Mouse (Mus musculus): Measurements from ENCODE around the gene Tex29. TPM values are rescaled to one million over a fixed set of nuclear protein-coding genes. Genes with fewer than 3 reads are reported as not detected.

The Tex29 gene
- polyA plus RNA-seq, 2 experiments: not detected

DNA sequence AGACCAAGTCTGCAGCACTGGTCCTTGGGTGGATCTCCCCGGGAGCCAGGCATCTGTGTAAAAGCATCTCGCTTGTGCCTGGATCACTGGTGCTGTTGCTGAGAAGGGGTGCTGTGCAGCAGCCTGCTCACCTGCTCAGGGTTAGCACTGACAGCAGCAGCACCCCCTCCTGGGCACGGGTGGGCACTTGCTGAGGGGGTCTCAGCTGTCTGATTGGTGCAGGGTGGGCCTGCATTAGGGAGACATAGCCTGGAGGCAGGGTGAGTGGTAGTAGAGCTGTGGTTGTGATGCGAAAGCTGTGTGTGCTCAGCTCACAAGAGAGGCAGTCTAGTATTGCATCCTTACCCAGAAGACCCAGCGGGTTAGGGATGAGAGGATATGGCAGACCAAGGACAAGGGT, 20.1 kb upstream of the Tex29 start:
- TF ChIP-seq CTCF (IDR thresholded peaks at IDR 0.05; ENCODE audit: low read depth): no peak
- TF ChIP-seq EP300 (IDR thresholded peaks at IDR 0.05; ENCODE audit: low read depth): no peak
- Histone ChIP-seq H3K4me3 (ENCODE audit: insufficient read depth in 1 of 2, low read depth in 2 of 2, low read length in 2 of 2) (no peak overlapping the region), H3K4me2 (ENCODE audit: low read depth) (no peak overlapping the region), H3K9ac (replicated peaks) (no peak overlapping the region), H3K27me3 (ENCODE audit: control insufficient read depth, insufficient read depth, low read length) (no peaks in the 10 kb centered on the region), H3K4me1 (replicated peaks; ENCODE audit: control insufficient read depth in 2 of 2, insufficient read depth in 2 of 2, low read length in 1 of 2) (no peaks in the 10 kb centered on the region), H3K27ac (no peak overlapping the region), H3K9me3 (ENCODE audit: control insufficient read depth, low read length) (no peaks in the 10 kb centered on the region), H3K36me3 (replicated peaks; ENCODE audit: control insufficient read depth, insufficient read depth, low read depth) (peaks cover 4% of the 10 kb centered on the region; the same call in 1 of the 2 replicates)
- 72% methylated on average over 5 of the region's 5 CpGs for WGBS (ENCODE audit: insufficient replicate concordance)
- no peak for ATAC-seq (ENCODE audit: insufficient read depth)
- no peak for DNase-seq (ENCODE audit: low read depth in 3 of 3, low spot score in 3 of 3)

DNA sequence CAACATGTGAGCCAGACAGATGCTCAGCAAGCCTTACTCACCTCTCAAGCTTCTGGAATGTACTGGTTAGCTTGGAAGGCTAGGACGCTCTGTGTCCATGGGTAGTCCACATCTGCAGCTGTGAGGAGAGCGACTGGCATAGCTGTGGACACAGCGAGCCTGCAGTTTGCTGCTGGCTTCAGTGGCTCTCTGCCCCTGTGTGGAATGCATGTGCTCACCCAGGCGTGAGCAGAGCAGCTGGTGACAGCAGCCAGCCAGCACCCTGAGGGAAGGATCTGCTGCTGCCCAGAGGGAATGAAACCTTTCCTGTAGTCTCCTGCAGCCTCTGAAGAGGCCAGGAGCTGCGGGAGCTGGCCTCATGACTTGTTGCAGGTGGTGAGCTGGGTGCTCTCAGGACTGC, 19.7 kb upstream of the Tex29 start:
- DNase-seq (ENCODE audit: low read depth in 3 of 3, low spot score in 3 of 3) (no peak), ATAC-seq (ENCODE audit: insufficient read depth) (no peak)
- H3K4me2 ChIP-seq (ENCODE audit: low read depth): no peak overlapping the region
- no peak overlapping the region for H3K27ac ChIP-seq
- no peak overlapping the region for H3K4me3 ChIP-seq (ENCODE audit: insufficient read depth in 1 of 2, low read depth in 2 of 2, low read length in 2 of 2)
- H3K36me3 ChIP-seq (replicated peaks; ENCODE audit: control insufficient read depth, insufficient read depth, low read depth): peaks cover 4% of the 10 kb centered on the region; the same call in 1 of the 2 replicates
- 77% methylated on average over 5 of the region's 5 CpGs for WGBS (ENCODE audit: insufficient replicate concordance)
- no peaks in the 10 kb centered on the region for H3K4me1 ChIP-seq (replicated peaks; ENCODE audit: control insufficient read depth in 2 of 2, insufficient read depth in 2 of 2, low read length in 1 of 2)
- no peaks in the 10 kb centered on the region for H3K27me3 ChIP-seq (ENCODE audit: control insufficient read depth, insufficient read depth, low read length)
- H3K9me3 ChIP-seq (ENCODE audit: control insufficient read depth, low read length): no peaks in the 10 kb centered on the region
- no peak overlapping the region for H3K9ac ChIP-seq (replicated peaks)
- TF ChIP-seq EP300 (IDR thresholded peaks at IDR 0.05; ENCODE audit: low read depth) (no peak), CTCF (IDR thresholded peaks at IDR 0.05; ENCODE audit: low read depth) (no peak)

DNA sequence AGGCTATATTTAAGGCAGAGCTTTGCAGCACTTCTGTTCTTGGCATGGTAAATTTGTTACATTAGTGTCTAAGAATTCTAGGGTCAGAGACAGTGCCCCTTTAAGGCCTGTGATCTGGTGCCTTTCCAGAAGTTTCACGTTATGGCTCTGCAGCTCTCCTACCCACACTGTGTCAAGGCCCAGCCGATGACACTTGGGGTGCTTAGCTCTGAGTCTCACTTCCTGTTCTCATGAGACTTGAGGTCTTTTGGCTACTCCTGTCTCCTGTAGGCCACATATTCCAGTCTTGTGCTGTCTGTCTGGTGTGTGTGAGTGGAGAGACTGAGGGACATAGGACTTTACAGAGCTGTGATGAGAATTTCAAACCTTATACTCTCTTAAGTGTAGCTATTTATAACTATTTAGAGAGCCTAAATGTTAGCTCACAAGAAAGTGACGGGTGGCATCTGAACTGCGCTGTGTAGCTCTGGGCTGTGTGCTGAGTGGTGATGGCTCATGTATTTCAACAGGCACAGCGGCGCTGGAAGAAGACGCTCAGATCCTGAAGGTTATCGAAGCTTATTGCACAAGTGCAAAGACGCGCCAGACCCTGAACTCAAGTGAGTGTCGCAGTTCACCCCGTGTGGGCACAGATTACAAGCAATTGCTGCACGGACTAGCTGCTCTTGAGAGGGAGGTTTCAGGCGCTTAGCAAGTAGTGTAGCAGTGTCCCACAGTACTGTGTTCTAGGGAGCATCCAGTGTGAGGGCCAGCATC, 18.6 kb upstream of the Tex29 start:
- Histone ChIP-seq H3K4me3 (ENCODE audit: insufficient read depth in 1 of 2, low read depth in 2 of 2, low read length in 2 of 2) (no peak overlapping the region), H3K9me3 (ENCODE audit: control insufficient read depth, low read length) (no peaks in the 10 kb centered on the region), H3K9ac (replicated peaks) (no peak overlapping the region), H3K4me1 (replicated peaks; ENCODE audit: control insufficient read depth in 2 of 2, insufficient read depth in 2 of 2, low read length in 1 of 2) (no peaks in the 10 kb centered on the region), H3K27ac (no peak overlapping the region), H3K27me3 (ENCODE audit: control insufficient read depth, insufficient read depth, low read length) (no peaks in the 10 kb centered on the region), H3K36me3 (replicated peaks; ENCODE audit: control insufficient read depth, insufficient read depth, low read depth) (peaks cover 4% of the 10 kb centered on the region; the same call in 1 of the 2 replicates), H3K4me2 (ENCODE audit: low read depth) (no peak overlapping the region)
- no peak for ATAC-seq (ENCODE audit: insufficient read depth)
- DNase-seq (ENCODE audit: low read depth in 3 of 3, low spot score in 3 of 3): no peak
- 80% methylated on average over 14 of the region's 14 CpGs for WGBS (ENCODE audit: insufficient replicate concordance)
- no peak for TF ChIP-seq EP300 (IDR thresholded peaks at IDR 0.05; ENCODE audit: low read depth)
- TF ChIP-seq CTCF (IDR thresholded peaks at IDR 0.05; ENCODE audit: low read depth): no peak

DNA sequence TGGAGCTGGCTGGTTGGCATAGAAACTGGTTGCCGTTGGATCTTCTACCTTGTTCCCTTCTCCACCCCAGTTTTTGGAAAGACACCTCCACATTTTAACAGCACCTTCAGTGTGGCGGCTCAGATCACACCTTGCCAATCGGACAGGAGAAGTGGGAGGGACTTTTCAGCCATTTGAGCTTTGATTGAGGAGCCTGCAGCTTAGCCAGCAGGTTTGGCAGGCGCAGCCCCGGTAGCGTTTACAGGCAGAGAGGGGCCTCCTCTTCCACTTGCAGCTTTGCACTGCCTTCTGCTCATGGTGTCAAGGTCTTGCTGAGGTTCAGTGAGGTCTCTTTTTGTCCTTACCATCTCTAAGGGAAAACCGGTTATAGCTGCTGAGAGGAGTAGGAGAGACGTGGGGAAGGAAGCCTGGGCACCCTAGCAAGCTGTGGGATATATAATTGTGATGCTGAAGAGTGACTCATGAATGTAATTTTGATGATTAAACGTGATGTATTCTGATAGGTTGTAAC, 17.7 kb upstream of the Tex29 start:
- Histone ChIP-seq H3K27me3 (ENCODE audit: control insufficient read depth, insufficient read depth, low read length) (no peaks in the 10 kb centered on the region), H3K27ac (no peak overlapping the region), H3K4me2 (ENCODE audit: low read depth) (no peak overlapping the region), H3K36me3 (replicated peaks; ENCODE audit: control insufficient read depth, insufficient read depth, low read depth) (peaks cover 4% of the 10 kb centered on the region; the same call in 1 of the 2 replicates), H3K9ac (replicated peaks) (no peak overlapping the region), H3K9me3 (ENCODE audit: control insufficient read depth, low read length) (no peaks in the 10 kb centered on the region), H3K4me1 (replicated peaks; ENCODE audit: control insufficient read depth in 2 of 2, insufficient read depth in 2 of 2, low read length in 1 of 2) (no peaks in the 10 kb centered on the region), H3K4me3 (ENCODE audit: insufficient read depth in 1 of 2, low read depth in 2 of 2, low read length in 2 of 2) (no peak overlapping the region)
- WGBS (ENCODE audit: insufficient replicate concordance): 65% methylated on average over 9 of the region's 9 CpGs
- ATAC-seq (ENCODE audit: insufficient read depth) (no peak), DNase-seq (ENCODE audit: low read depth in 3 of 3, low spot score in 3 of 3) (no peak)
- TF ChIP-seq EP300 (IDR thresholded peaks at IDR 0.05; ENCODE audit: low read depth) (no peak), CTCF (IDR thresholded peaks at IDR 0.05; ENCODE audit: low read depth) (no peak)

DNA sequence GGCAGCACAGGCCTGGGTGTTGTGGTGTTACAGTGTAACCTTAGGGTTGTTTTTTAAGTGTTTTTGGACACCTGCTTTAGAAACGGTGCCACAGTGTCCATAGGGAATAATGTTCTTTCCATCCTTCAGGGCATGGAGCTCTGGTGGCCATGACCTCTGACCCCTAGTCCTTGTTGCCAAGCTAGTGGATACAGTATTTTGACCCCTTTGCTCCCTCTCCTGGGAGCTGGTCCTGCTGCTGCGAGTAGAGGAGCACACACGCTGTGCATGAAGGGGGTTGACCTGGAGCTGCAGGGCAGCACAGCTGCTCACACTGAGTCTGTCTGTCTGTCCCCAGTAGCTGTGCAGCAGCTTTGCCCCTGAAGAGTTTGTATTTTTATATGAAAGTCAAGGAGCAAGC, 14.5 kb upstream of the Tex29 start:
- ATAC-seq (ENCODE audit: insufficient read depth) (no peak), DNase-seq (ENCODE audit: low read depth in 3 of 3, low spot score in 3 of 3) (no peak)
- Histone ChIP-seq H3K4me1 (replicated peaks; ENCODE audit: control insufficient read depth in 2 of 2, insufficient read depth in 2 of 2, low read length in 1 of 2) (no peaks in the 10 kb centered on the region; a peak in 1 of 4 replicates), H3K9me3 (ENCODE audit: control insufficient read depth, low read length) (no peaks in the 10 kb centered on the region), H3K9ac (replicated peaks) (no peak overlapping the region), H3K36me3 (replicated peaks; ENCODE audit: control insufficient read depth, insufficient read depth, low read depth) (0 out of 2 replicates have a peak, but pooled peaks cover 2% of the 10 kb centered on the region), H3K27me3 (ENCODE audit: control insufficient read depth, insufficient read depth, low read length) (no peaks in the 10 kb centered on the region), H3K4me3 (ENCODE audit: insufficient read depth in 1 of 2, low read depth in 2 of 2, low read length in 2 of 2) (no peak overlapping the region), H3K27ac (no peak overlapping the region), H3K4me2 (ENCODE audit: low read depth) (no peak overlapping the region)
- TF ChIP-seq CTCF (IDR thresholded peaks at IDR 0.05; ENCODE audit: low read depth): no peak
- TF ChIP-seq EP300 (IDR thresholded peaks at IDR 0.05; ENCODE audit: low read depth): no peak
- WGBS (ENCODE audit: insufficient replicate concordance): 76% methylated on average over 3 of the region's 3 CpGs
